Mouse (Mus musculus) common myeloid progenitor, adult 5-6 weeks (primary cell): ENCODE measurements around the gene Siah3. TPM values are rescaled to one million over a fixed set of nuclear protein-coding genes. Genes with fewer than 3 reads are reported as not detected.

Experiments
- ATAC-seq: replicated peaks from 2 replicates; pipeline ENCODE4 v1.8.0; 2016; ENCODE audit warnings: low read depth, mild to moderate bottlenecking, moderate TSS enrichment, inconsistent platforms; ENCODE audit not compliant: poor library complexity, severe bottlenecking
- total RNA-seq: library from RNA; stranded (forward); fragments of 200-1000, 187-1606 nt; gene quantifications from 2 replicates; pipeline ENCODE4 v1.2.3, GENCODE M21; 2017

The Siah3 gene
- total RNA-seq, 1 experiment from 2014 or later = 0.09 TPM

GRCm38 (mm10) chr14:75518196-75518887 lies 62.6 kb downstream of the Siah3 start:
- ATAC-seq = no peak

GRCm38 (mm10) chr14:75518899-75519298 lies 63.1 kb downstream of the Siah3 start:
- ATAC-seq = no peak

GRCm38 (mm10) chr14:75519668-75520067 lies 63.9 kb downstream of the Siah3 start:
- ATAC-seq = no peak

- 0 out of 2 replicates have a peak, but pooled peaks have one; percentile 25 for ATAC-seq
These were observed 68.9 kb downstream of the Siah3 start for GRCm38 (mm10) chr14:75524648-75525047.

GRCm38 (mm10) chr14:75525376-75526145 lies 69.8 kb downstream of the Siah3 start:
- 0 out of 2 replicates have a peak, but pooled peaks have one; percentile 8 for ATAC-seq

GRCm38 (mm10) chr14:75527464-75528190 lies 71.8 kb downstream of the Siah3 start:
- ATAC-seq = no peak

GRCm38 (mm10) chr14:75530815-75531353 lies 75.1 kb downstream of the Siah3 start:
- no peak for ATAC-seq

GRCm38 (mm10) chr14:75539205-75539604 lies 83.4 kb downstream of the Siah3 start:
- ATAC-seq = no peak

- no peak for ATAC-seq
These were observed 84.6 kb downstream of the Siah3 start for GRCm38 (mm10) chr14:75540216-75540995.

- ATAC-seq = no peak
These were observed 85.2 kb downstream of the Siah3 start for GRCm38 (mm10) chr14:75540996-75541350.

GRCm38 (mm10) chr14:75541731-75542130 lies 85.9 kb downstream of the Siah3 start:
- no peak for ATAC-seq

- ATAC-seq = no peak
These were observed 106.0 kb downstream of the Siah3 start for GRCm38 (mm10) chr14:75561577-75562331.

- no peak for ATAC-seq
These were observed 109.9 kb downstream of the Siah3 start for GRCm38 (mm10) chr14:75565534-75566140.

GRCm38 (mm10) chr14:75566303-75566702 lies 110.5 kb downstream of the Siah3 start:
- ATAC-seq = no peak

- ATAC-seq = no peak
These were observed 123.2 kb downstream of the Siah3 start for GRCm38 (mm10) chr14:75579010-75579409.
